Mouse (Mus musculus): ENCODE measurements around the gene Lrp8. TPM values are rescaled to one million over a fixed set of nuclear protein-coding genes. Genes with fewer than 3 reads are reported as not detected.
A peak's percentile ranks its signal among the peaks of the same experiment; 100 is the strongest.

Gene Lrp8
- polyA plus RNA-seq, 1 experiment from 2014 or later: 0.96 TPM

- no peak overlapping the region for H3K9ac ChIP-seq (ENCODE audit: low read length)
Observed at GRCm38 (mm10) chr4:107848546-107848945, 46.5 kb downstream of the Lrp8 start.

GRCm38 (mm10) chr4:107849621-107850020, 47.6 kb downstream of the Lrp8 start:
- H3K27me3 ChIP-seq (ENCODE audit: control insufficient read depth, insufficient read depth, low read length): peaks cover 12% of the 10 kb centered on the region
- H3K36me3 ChIP-seq (ENCODE audit: control insufficient read depth, insufficient read depth, low read length): no peaks in the 10 kb centered on the region
- no peak overlapping the region for H3K9ac ChIP-seq (ENCODE audit: low read length)
- 74% methylated on average over 9 of the region's 9 CpGs for WGBS
- H3K4me2 ChIP-seq (ENCODE audit: low read depth, low read length): no peak overlapping the region
- H3K4me1 ChIP-seq (ENCODE audit: control insufficient read depth, insufficient read depth, low read length): no peaks in the 10 kb centered on the region
- ATAC-seq (ENCODE audit: insufficient read depth, low FRiP score): no peak
- H3K4me3 ChIP-seq (replicated peaks; ENCODE audit: low read length): no peak overlapping the region
- H3K9me3 ChIP-seq (replicated peaks; ENCODE audit: control insufficient read depth, low read length): no peaks in the 10 kb centered on the region
- H3K27ac ChIP-seq (ENCODE audit: low read length): no peak overlapping the region

More at GRCm38 (mm10) chr4:107848546-107848945, 46.5 kb downstream of the Lrp8 start:
- Histone ChIP-seq H3K4me3 (replicated peaks; ENCODE audit: low read length) (no peak overlapping the region), H3K27me3 (ENCODE audit: control insufficient read depth, insufficient read depth, low read length) (peaks cover 12% of the 10 kb centered on the region), H3K27ac (ENCODE audit: low read length) (no peak overlapping the region), H3K36me3 (ENCODE audit: control insufficient read depth, insufficient read depth, low read length) (no peaks in the 10 kb centered on the region), H3K4me1 (ENCODE audit: control insufficient read depth, insufficient read depth, low read length) (no peaks in the 10 kb centered on the region), H3K9me3 (replicated peaks; ENCODE audit: control insufficient read depth, low read length) (no peaks in the 10 kb centered on the region), H3K4me2 (ENCODE audit: low read depth, low read length) (no peak overlapping the region)
- no peak for ATAC-seq (ENCODE audit: insufficient read depth, low FRiP score)
- 83% methylated on average over 5 of the region's 5 CpGs for whole genome bisulfite sequencing

- WGBS: 92% methylated on average over 8 of the region's 8 CpGs
- ATAC-seq (ENCODE audit: insufficient read depth, low FRiP score): no peak
Observed at GRCm38 (mm10) chr4:107850091-107850490, 48.0 kb downstream of the Lrp8 start.

GRCm38 (mm10) chr4:107853333-107853732, 51.3 kb downstream of the Lrp8 start:
- 92% methylated on average over 8 of the region's 8 CpGs for WGBS
- no peak for ATAC-seq (ENCODE audit: insufficient read depth, low FRiP score)
- Histone ChIP-seq H3K4me2 (ENCODE audit: low read depth, low read length) (no peak overlapping the region), H3K4me1 (ENCODE audit: control insufficient read depth, insufficient read depth, low read length) (no peaks in the 10 kb centered on the region), H3K9ac (ENCODE audit: low read length) (no peak overlapping the region), H3K36me3 (ENCODE audit: control insufficient read depth, insufficient read depth, low read length) (no peaks in the 10 kb centered on the region), H3K27ac (ENCODE audit: low read length) (no peak overlapping the region), H3K27me3 (ENCODE audit: control insufficient read depth, insufficient read depth, low read length) (no peaks in the 10 kb centered on the region), H3K4me3 (replicated peaks; ENCODE audit: low read length) (no peak overlapping the region), H3K9me3 (replicated peaks; ENCODE audit: control insufficient read depth, low read length) (no peaks in the 10 kb centered on the region)

More at GRCm38 (mm10) chr4:107850091-107850490, 48.0 kb downstream of the Lrp8 start:
- H3K9me3 ChIP-seq (replicated peaks; ENCODE audit: control insufficient read depth, low read length): no peaks in the 10 kb centered on the region
- no peaks in the 10 kb centered on the region for H3K36me3 ChIP-seq (ENCODE audit: control insufficient read depth, insufficient read depth, low read length)
- H3K4me2 ChIP-seq (ENCODE audit: low read depth, low read length): no peak overlapping the region
- no peak overlapping the region for H3K4me3 ChIP-seq (replicated peaks; ENCODE audit: low read length)
- H3K4me1 ChIP-seq (ENCODE audit: control insufficient read depth, insufficient read depth, low read length): no peaks in the 10 kb centered on the region
- no peak overlapping the region for H3K27ac ChIP-seq (ENCODE audit: low read length)
- H3K27me3 ChIP-seq (ENCODE audit: control insufficient read depth, insufficient read depth, low read length): peaks cover 12% of the 10 kb centered on the region
- H3K9ac ChIP-seq (ENCODE audit: low read length): no peak overlapping the region

GRCm38 (mm10) chr4:107853836-107854235, 51.8 kb downstream of the Lrp8 start:
- 90% methylated on average over 7 of the region's 7 CpGs for WGBS
- Histone ChIP-seq H3K4me3 (replicated peaks; ENCODE audit: low read length) (no peak overlapping the region), H3K27me3 (ENCODE audit: control insufficient read depth, insufficient read depth, low read length) (no peaks in the 10 kb centered on the region), H3K36me3 (ENCODE audit: control insufficient read depth, insufficient read depth, low read length) (no peaks in the 10 kb centered on the region), H3K4me1 (ENCODE audit: control insufficient read depth, insufficient read depth, low read length) (no peaks in the 10 kb centered on the region), H3K27ac (ENCODE audit: low read length) (no peak overlapping the region), H3K9me3 (replicated peaks; ENCODE audit: control insufficient read depth, low read length) (no peaks in the 10 kb centered on the region), H3K9ac (ENCODE audit: low read length) (no peak overlapping the region), H3K4me2 (ENCODE audit: low read depth, low read length) (no peak overlapping the region)
- ATAC-seq (ENCODE audit: insufficient read depth, low FRiP score): no peak

GRCm38 (mm10) chr4:107856958-107857686, 55.1 kb downstream of the Lrp8 start:
- Histone ChIP-seq H3K9ac (ENCODE audit: low read length) (no peak overlapping the region), H3K4me1 (ENCODE audit: control insufficient read depth, insufficient read depth, low read length) (no peaks in the 10 kb centered on the region), H3K36me3 (ENCODE audit: control insufficient read depth, insufficient read depth, low read length) (no peaks in the 10 kb centered on the region), H3K4me2 (ENCODE audit: low read depth, low read length) (no peak overlapping the region), H3K4me3 (replicated peaks; ENCODE audit: low read length) (no peak overlapping the region), H3K9me3 (replicated peaks; ENCODE audit: control insufficient read depth, low read length) (no peaks in the 10 kb centered on the region), H3K27me3 (ENCODE audit: control insufficient read depth, insufficient read depth, low read length) (no peaks in the 10 kb centered on the region), H3K27ac (ENCODE audit: low read length) (no peak overlapping the region)
- WGBS: 75% methylated on average over 11 of the region's 11 CpGs
- no peak for ATAC-seq (ENCODE audit: insufficient read depth, low FRiP score)

GRCm38 (mm10) chr4:107858995-107859394, 56.9 kb downstream of the Lrp8 start:
- no peaks in the 10 kb centered on the region for H3K9me3 ChIP-seq (replicated peaks; ENCODE audit: control insufficient read depth, low read length)
- no peak for ATAC-seq (ENCODE audit: insufficient read depth, low FRiP score)
- no peak overlapping the region for H3K4me3 ChIP-seq (replicated peaks; ENCODE audit: low read length)
- H3K9ac ChIP-seq (ENCODE audit: low read length): no peak overlapping the region
- H3K4me2 ChIP-seq (ENCODE audit: low read depth, low read length): no peak overlapping the region
- WGBS: 86% methylated on average over 7 of the region's 7 CpGs
- H3K27ac ChIP-seq (ENCODE audit: low read length): no peak overlapping the region
- H3K4me1 ChIP-seq (ENCODE audit: control insufficient read depth, insufficient read depth, low read length): no peaks in the 10 kb centered on the region
- H3K36me3 ChIP-seq (ENCODE audit: control insufficient read depth, insufficient read depth, low read length): no peaks in the 10 kb centered on the region
- no peaks in the 10 kb centered on the region for H3K27me3 ChIP-seq (ENCODE audit: control insufficient read depth, insufficient read depth, low read length)

- Histone ChIP-seq H3K27me3 (ENCODE audit: control insufficient read depth, insufficient read depth, low read length) (no peaks in the 10 kb centered on the region), H3K9ac (ENCODE audit: low read length) (no peak overlapping the region), H3K36me3 (ENCODE audit: control insufficient read depth, insufficient read depth, low read length) (no peaks in the 10 kb centered on the region), H3K4me2 (ENCODE audit: low read depth, low read length) (no peak overlapping the region), H3K4me1 (ENCODE audit: control insufficient read depth, insufficient read depth, low read length) (no peaks in the 10 kb centered on the region), H3K27ac (ENCODE audit: low read length) (no peak overlapping the region), H3K9me3 (replicated peaks; ENCODE audit: control insufficient read depth, low read length) (no peaks in the 10 kb centered on the region), H3K4me3 (replicated peaks; ENCODE audit: low read length) (no peak overlapping the region)
- WGBS: 77% methylated on average over 4 of the region's 4 CpGs
- ATAC-seq (ENCODE audit: insufficient read depth, low FRiP score): no peak
Observed at GRCm38 (mm10) chr4:107864866-107865265, 62.8 kb downstream of the Lrp8 start.

- H3K36me3 ChIP-seq (ENCODE audit: control insufficient read depth, insufficient read depth, low read length): peaks cover 10% of the 10 kb centered on the region; the same call in 1 of the 2 replicates
- peak within 1 kb of the TSS; percentile 67 for H3K27ac ChIP-seq (ENCODE audit: low read length)
- no peaks in the 10 kb centered on the region for H3K27me3 ChIP-seq (ENCODE audit: control insufficient read depth, insufficient read depth, low read length)
- peak within 1 kb of the TSS; percentile 87 for H3K4me2 ChIP-seq (ENCODE audit: low read depth, low read length)
- H3K9me3 ChIP-seq (replicated peaks; ENCODE audit: control insufficient read depth, low read length): no peaks in the 10 kb centered on the region
- peak; percentile 98 for ATAC-seq (ENCODE audit: insufficient read depth, low FRiP score)
- peak within 1 kb of the TSS; percentile 79 for H3K4me3 ChIP-seq (replicated peaks; ENCODE audit: low read length)
- H3K4me1 ChIP-seq (ENCODE audit: control insufficient read depth, insufficient read depth, low read length): peaks cover 13% of the 10 kb centered on the region; the same call in 1 of the 2 replicates
- 2% methylated on average over 48 of the region's 48 CpGs for WGBS
- peak within 1 kb of the TSS; percentile 86 for H3K9ac ChIP-seq (ENCODE audit: low read length)
Observed at GRCm38 (mm10) chr4:107879254-107880050, 77.4 kb downstream of the Lrp8 start, which contains the start of gene Magoh. Gene Magoh, plus strand, starts transcription at chr4:107879755.

Measured in stomach, embryonic 16.5 days (tissue).